Mouse (Mus musculus): ENCODE measurements around the gene Rarb. TPM values are rescaled to one million over a fixed set of nuclear protein-coding genes. Genes with fewer than 3 reads are reported as not detected.

Rarb gene
- total RNA-seq, 2 experiments from 2014 or later = 14.0 to 18.8 TPM

DNA sequence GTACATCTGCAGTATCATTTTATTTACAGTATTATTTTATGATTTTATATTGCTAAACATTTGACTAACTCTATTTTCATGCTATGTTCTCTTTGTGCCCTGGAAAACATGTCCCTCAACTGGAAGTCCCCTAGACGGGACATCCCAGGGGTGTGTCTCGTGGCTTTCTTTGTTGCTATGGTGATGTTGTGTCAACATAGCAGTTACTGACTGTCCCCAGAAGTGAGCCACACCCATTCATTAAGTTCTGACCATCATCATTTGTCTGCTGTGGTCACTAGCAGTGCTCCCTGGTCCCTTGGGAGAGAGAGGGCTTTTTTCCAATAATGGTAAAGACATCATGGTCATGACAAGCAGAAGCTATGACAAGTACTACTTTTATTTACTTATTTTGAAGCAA is 274.0 kb downstream of the Rarb start:
- intact Hi-C loops (cut with DNase I) = no loop called here
- no peak for DNase-seq

DNA sequence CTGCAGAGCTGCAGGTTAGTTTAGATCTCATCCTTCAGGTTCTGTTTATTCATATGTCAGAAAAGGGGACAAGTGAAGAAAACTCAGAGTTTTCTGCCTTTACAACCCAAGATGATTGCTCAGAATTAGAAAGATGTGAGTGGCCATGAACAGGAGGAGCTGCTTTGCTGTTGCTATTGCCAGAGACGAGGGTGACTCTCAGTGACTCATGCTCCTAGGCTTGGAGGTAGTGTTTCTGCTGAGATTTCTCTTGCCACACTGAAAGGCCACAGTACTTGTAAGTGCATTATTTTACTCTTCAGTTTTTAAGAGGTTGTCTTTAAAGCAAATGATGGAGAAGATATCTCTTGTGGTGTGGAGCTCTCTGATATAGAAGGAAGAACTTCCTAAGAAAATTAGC is 277.3 kb downstream of the Rarb start:
- DNase-seq = no peak
- intact Hi-C loops (cut with DNase I) = no loop called here

DNA sequence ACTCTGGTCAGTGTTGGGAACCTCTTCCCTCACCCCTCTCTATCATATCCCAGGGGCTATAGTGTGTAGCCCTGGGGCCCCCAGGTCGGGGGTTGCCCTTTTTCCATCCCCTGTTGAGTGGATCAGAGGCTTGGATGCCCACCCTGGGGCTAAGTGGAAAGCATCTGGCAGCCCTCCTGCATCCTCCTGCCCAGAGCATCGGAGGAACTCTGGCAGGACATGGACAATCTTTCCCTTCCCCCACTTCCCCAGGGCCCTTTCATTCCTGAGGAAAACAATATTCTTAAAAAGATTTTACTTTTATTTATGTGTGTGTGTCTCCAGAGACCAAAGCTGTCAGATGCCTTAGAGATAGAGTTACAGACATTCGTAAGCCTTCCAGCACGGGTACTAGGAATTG is 281.5 kb downstream of the Rarb start:
- intact Hi-C loops (cut with DNase I) = no loop called here
- no peak for DNase-seq

DNA sequence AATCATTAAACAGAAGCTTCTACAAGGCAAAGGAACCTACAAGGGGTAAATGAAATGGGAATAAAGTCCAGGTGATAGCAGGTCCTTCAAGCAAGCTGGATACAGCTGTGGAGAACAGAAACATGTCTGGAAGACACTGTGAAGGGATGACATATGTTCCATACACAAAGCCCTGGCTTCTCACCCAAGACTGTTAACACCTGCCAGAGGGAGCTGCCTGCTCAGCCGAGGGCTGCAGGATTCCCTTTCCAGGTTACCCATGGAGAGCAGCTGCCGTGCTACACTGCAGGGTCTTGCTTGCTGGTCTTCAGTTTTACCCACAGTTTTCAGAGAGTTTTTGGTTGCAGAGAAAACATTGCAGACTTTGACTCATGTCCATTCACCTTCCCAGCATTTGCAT is 290.3 kb downstream of the Rarb start:
- intact Hi-C loops (cut with DNase I) = no loop called here
- DNase-seq = peak; percentile 29

DNA sequence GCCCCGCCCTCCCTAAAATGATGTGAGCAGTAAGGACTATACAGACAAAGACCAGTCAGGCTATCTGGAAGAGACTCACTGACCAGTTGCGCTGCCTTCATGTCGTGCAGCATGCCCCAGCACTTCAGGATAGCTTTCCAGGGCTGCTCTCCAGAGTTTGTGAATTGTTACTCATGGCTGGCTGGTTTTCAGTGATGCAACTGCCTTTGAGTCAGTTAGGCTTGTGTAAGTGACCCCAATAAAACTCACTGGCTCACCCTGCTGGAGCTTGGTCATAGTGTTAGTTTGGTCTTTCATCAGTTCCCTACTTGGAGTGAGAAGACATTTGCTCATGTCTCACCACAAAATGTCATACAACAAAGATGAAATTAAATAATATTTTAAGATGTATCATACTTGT is 292.8 kb downstream of the Rarb start:
- DNase-seq = no peak
- intact Hi-C loops (cut with DNase I) = no loop called here

DNA sequence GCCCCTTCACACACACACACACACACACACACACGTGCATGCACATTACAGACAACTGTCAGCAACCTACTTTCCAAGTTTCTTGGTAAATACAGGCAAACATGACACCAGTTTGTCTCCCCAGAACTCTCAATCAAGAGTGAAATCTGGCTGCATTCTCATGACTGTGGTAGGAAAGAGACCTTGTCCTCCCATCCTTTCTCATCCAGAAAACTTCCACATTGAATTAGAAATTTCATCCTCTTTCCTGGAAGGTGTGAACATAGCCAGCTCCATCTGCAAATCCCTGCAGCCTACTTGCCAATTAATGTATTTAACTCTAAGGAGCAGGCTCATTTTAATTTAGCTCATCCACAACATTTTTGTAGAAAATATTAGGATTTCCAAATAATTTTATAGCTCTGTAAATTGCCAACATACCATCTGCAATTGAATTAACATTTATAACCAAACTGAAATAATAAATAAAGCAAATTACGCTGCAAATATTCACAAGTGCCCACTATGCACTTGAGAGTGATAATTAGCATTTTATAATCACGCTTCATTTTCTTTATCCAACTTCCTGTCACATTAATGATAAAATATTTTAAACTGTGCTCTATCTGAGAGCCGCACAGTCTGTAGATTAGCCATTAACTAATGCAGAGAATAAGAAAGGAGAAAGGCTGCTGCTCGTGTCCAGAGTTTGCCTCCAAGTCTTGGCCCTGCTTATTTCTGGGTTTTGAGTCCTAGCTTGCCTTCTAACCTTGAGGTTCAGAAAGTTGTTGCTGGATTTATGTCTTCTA is 293.6 kb downstream of the Rarb start:
- DNase-seq = no peak
- intact Hi-C loops (cut with DNase I) = no loop called here

DNA sequence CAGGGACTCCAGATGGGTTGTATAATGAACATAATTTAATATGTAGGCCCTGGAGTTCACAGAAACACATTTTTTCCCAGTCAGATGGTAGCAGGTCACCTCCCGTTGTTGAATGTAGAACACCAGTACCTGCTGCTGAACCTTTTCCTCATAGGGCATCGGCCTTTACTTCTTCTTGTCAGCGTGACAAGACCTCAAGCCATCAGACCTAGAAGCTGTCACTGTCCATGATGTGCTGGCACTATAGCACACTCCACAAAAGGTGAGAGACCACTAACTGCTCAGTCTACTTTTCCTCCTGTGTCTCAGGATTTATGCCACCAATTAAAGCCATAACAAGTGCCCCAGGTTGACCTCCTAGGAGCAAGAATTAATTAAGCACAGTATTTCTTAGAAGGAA is 296.1 kb downstream of the Rarb start:
- intact Hi-C loops (cut with DNase I) = no loop called here

DNA sequence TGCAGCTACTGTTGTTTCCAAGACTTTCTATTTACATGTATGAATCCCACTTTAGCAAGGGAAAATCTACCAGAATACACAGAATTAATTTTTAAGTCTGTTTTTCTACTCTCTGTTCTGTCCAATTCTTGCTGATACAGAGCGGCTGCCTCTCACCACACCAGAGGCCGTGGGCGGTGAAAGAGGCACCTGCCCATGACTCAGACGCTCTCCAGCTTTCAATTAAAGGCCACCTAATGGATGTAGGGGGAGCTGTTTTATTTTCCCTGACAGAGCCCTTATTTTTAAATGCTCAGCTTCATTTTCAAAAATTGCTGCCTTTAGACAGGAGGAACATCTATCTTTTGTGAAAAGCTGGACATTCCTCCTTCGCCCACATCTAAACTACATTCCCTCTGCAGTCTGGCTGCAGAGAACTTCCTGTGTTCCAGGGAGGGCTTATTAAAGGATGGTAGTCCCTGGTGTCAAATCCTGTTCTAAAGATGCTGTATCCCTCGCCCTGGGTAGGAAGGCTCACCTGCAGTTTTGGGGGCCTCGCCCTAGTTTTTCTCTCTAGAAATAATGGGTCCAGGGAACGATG is 299.3 kb downstream of the Rarb start:
- no peak for DNase-seq
- intact Hi-C loops (cut with DNase I) = no loop called here

More for the DNA sequence above, 296.1 kb downstream of the Rarb start:
- DNase-seq = no peak

DNA sequence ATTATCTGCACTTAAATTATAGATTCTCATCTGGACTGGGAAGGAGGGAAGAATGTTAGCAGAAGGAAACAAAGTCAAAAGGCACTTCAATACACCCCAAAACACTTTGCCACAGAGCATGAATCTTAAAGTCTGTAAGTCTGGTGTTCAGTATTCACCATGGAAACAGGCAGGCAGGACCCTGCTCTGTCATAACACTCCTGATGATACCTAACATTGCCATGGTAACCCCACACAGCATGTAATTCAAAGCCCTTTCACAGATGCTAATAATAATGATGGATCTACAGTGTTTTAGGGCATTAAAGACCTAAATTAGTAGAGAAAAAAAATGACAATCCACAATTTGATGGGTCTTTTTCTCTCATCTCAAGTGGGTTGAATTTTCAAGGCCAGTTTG is 301.0 kb downstream of the Rarb start:
- intact Hi-C loops (cut with DNase I) = no loop called here
- DNase-seq = no peak

DNA sequence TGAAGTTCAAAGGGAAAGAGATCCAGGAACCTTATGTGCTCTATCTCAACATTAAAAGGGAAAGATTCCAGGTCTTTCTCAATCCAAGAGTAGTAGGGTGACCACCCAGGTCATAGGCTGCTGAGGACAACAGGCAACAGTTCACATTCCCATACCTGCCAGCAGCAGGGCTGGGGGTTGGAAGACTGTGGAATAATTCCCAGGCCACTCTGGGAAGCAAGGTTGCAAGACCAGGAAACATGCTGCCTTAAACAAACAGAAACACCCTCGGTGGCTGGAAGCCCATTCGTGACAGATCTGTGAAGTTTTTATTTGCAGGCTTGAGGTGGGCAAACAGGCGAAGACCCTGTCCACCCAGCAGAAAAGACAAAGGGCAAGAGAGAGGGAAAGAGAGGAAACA is 303.2 kb downstream of the Rarb start:
- DNase-seq = no peak
- intact Hi-C loops (cut with DNase I) = no loop called here

DNA sequence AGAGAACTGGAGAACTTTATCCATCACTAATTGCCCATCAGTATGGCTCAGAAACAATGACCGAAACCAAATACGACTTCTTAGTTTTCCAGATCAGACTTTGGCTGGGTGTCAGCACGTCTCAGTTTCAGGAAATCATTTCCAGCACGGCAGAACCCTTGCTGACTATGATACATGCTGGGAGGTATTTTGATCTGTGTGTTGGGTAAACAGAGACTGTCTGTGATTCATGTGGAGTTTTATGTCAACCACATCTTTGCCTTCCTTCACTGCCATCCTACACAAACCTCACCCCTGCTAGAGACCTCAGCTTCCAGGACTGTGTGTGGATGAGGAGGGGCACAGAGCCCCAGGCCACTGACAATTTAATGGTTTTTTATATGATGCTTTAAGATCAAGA is 308.4 kb downstream of the Rarb start:
- intact Hi-C loops (cut with DNase I) = no loop called here
- no peak for DNase-seq

DNA sequence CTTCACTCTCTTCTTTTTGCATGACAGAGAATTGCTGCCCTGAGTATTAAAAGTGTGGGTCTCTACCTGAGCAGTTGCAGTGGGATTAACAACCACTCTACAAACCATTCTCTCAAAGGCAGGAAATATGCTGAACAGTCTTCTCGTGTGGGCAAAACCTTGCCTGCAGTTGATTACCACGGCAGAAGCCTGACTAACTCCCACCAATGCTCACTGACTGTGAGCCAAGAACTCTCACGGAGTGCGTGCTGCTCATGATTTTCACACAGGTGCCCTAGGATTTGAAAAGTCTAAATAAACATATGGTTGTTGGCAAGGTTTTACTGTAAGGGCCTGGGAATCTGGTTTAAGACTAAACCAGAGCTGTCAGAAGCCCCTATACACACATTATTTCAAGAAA is 309.1 kb downstream of the Rarb start:
- DNase-seq = no peak
- intact Hi-C loops (cut with DNase I) = no loop called here

DNA sequence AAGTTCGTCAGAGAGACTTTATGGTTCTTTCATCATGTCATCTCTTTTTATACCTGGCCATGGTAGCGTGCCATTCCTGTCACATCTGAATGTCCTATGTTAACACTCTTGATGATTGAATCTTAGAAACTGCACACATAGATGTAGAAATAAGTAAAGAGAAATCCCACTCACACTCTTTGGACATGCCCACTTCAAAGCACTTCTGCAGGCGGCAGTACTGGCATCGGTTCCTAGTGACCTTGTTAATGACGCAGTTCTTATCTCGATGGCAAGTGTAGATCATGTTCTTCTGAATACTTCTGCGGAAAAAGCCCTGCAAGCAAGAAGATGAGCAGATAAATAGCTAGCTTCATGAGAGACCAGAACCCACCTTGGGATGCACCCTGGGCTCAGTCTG is 310.2 kb downstream of the Rarb start:
- intact Hi-C loops (cut with DNase I) = no loop called here
- DNase-seq = no peak

DNA sequence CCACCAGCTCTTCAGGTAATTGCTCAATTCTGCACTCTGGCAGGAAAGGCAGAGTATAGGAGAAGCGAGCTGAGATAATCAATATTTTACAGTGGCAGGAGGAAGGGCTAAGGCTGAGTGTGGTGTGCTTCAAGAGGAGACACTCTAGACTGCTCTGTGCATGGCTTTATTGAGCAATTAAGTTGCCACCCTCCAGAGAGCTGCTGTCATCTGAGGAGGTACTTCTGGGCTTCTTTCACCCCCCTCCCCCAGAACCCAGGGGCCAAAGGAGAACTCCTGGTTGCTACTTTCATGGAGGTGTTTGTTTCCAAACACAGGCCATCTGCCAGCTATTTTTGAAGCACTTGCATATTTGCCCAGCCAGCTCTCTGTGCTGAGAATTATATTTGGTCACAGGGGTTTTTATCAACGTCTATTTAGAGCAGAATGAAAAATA is 321.7 kb downstream of the Rarb start:
- intact Hi-C loops (cut with DNase I) = no loop called here
- no peak for DNase-seq

DNA sequence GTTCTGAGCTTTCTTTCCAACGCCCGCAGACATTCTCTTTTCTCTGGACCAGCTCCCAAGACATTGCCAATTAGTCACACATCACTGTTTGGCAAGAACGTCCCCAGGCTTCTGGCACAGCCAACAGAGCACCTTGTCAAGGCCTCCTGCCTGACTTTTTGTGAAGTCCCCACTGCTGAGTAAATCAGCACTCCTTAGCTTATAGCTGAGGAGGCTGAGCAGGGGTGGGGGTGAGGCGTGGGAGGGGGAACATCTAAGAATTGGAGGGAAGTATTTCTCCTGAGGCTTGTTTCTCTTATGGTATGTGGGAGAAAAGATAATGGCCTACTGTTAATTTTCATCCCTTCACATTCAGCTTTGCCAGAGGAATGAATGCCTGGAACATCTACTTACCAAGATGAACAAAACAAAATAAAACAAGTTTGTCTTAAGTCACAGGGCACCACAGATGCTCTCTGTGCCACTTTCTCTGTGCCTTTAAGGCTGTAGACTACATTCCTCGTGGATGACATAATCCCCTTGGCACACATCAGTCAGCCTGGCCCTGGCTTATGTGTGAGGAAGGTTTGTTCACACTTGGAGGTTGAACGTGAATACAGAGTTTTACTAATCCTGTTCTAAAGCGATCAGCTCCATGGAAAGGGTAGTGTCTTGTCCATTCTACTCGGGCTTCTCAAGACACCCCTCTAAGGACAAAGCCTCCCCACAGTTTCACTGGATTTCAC is 335.1 kb downstream of the Rarb start:
- DNase-seq = peak; percentile 13
- intact Hi-C loops (cut with DNase I) = no loop called here

DNA sequence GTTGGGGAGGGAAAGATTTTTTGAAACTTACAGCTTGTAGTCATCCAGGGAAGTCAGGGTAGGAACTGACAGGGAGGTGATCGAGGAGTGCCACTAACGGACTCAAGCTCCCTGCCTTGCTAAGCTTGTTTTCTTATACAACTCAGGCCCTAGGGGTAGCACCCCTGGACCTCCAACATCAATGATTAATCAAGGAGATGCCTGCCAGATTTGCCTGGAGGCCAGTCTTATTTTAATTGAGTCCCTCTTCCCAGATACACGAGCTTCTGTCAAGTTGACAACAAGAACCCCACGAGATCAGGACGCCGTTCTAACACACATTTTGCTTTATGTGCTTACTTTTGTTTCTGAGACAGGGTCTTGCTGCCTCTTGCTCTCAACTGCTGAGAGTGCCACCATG is 338.3 kb downstream of the Rarb start:
- intact Hi-C loops (cut with DNase I) = no loop called here
- DNase-seq = no peak

DNA sequence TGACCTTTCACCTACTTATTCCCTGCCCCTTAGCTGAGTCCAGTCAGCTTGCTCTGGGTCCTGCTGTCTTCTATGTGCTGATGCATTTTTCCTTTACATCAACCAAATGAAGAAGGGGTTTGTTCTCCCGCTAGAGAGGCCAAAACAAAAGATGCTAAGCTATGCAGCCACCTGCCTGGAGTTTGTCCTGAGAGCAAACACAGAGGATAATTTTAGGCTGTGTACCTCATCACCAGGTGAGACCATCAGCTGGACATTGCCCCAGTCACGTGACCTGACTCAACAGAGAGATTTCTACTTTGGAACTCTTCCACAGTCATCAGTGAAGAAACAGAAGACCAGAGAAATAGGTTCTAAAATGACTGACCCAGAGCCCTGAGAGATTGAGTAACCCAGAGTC is 339.4 kb downstream of the Rarb start:
- intact Hi-C loops (cut with DNase I) = no loop called here
- DNase-seq = no peak

DNA sequence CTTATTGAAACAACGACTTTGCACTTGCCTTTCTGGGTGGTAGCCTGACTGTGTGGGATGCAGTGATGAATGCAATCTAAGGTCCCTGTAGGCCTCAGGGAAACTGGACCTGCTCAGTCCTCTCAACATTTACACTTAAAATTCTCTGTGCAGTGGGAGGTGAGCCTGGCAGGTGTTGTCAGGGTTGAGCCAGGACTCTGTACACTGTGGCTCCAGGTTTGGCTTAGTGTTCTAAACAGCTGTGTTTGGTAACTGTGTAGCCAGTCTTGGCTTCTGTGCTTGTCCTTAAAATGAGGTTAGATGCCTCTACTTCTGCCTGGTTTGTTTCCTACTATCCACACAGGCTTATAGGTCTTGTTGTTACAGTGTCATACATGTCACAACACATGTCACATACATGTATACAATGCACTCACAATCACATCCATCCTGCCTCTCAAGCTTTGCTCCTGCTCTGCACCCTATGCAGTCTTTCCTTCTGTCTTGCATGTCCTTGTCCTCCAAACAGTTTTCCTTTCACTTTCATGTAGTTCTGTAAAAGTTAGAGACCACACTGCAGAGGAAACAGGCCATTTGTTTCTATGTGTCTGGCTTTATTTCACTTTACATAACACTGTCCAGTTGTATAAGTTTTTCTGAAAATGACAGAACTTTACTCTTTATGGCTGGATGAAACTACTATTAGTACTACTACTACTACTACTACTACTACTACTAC is 340.2 kb downstream of the Rarb start:
- no peak for DNase-seq
- intact Hi-C loops (cut with DNase I) = no loop called here

DNA sequence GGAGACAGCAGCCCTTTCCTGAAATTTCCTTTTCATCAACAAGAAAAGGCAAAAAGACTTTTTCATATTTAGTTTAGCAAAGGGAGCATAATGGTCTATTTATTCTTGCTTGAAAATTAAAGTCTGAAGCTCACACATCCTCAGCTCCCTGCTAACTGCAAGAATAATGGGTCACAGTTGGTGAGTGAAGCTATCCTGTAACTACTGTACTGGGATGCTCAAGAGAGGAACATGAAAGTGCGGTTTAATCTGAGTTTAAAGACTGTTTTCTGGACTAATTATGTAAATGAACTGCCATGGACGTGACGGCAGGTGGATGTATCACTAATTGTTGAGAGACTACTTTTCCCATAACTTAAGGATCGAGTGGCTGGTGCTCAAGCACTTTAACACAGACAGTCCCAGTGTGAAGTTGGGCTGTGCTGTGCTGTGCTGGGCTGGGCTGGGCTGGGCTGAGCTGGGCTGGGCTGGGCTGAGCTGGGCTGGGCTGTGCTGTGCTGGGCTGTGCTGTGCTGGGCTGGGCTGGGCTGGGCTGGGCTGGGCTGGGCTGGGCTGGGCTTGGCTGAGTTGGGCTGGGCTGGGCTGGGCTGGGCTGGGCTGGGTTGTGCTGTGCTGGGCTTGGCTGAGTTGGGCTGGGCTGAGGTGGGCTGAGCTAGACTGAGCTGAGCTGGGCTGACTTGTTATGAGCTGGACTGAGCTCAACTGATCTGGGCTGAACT is 370.5 kb downstream of the Rarb start:
- DNase-seq = no peak
- intact Hi-C loops (cut with DNase I) = no loop called here

DNA sequence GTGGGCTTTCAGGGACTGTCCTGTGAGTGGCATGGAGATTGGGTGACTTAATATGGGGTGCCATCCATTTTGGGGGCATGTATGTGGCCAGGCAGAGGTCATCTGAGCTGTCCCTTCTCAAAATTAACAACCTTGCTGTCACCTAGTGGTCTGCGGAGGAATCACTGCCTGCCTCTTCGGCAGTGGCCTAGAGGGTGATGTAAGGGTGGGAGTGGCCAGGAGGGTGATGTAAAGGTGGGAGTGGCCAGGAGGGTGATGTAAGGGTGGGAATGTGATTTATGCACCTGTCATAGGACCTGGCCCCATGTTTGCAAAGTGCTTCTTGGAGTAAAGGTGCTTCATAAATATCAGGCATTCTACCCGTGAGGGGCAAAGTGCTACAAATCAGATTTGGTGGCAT is 371.4 kb downstream of the Rarb start:
- intact Hi-C loops (cut with DNase I) = no loop called here
- DNase-seq = peak; percentile 16

DNA sequence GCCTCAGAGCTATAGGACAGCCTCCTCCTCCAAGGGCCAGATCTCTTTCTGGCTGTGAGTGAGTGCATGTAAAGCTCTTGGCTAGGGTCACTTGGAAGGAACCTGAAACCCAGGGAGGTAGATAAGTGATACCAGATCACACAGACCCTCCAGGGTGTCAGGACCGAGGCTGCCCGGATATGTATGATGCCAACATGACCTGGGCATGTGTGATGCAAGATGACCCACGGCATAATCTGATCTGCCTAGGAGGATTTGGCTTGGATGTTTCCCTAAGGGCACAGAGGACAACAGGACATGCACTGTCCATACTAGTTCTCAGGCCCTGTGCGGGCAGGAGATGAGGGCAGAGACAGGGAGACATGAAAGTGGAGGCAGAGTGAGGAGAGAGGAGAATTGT is 374.1 kb downstream of the Rarb start:
- DNase-seq = no peak
- intact Hi-C loops (cut with DNase I) = no loop called here

Measured in left cerebral cortex, postnatal 4 days (tissue).